Mouse (Mus musculus): Measurements from ENCODE around the gene Abhd4.

DNA sequence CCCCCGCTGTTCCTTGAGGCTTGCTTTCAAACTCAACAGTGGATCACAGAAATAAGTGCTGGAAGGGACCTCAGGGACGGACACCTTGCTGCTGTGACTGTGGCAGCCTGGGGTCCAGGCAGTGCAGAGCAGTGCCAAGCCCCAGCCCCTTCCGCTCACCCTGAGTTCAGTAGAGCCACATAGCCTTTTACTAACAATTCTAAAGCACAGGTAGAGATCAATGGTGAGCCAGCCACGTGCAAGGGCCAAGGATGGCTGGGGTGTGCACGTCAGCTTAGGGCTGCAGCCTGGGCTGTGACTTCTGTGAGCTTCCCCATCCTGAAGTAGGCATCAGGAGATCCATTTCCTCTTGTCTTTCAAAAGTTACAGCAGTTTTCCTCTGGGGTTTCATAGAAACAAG, 42.2 kb upstream of the Abhd4 start:
- TF ChIP-seq MAX (IDR thresholded peaks at IDR 0.05) (no peak), CTCF (IDR thresholded peaks at IDR 0.05; ENCODE audit: control insufficient read depth, insufficient read depth, insufficient read length) (no peak), MYOG (IDR thresholded peaks at IDR 0.05; ENCODE audit: control insufficient read depth, extremely low read depth, insufficient read length) (no peak), USF1 (IDR thresholded peaks at IDR 0.05; ENCODE audit: low read depth) (no peak), MYOD1 (IDR thresholded peaks at IDR 0.05; ENCODE audit: control insufficient read depth, insufficient read length, low read depth) (no peak)

Data from C2C12 (cell line).